Mouse (Mus musculus) urinary bladder, postnatal 14 days (tissue): ENCODE measurements around the gene Nat14.

Experiments
- DNase-seq: peaks from one replicate; pipeline ENCODE4 v3.0.0; 2021; ENCODE audit warnings: low spot score

Gene Nat14

GRCm38 (mm10) chr7:4948386-4948785 lies 26.6 kb downstream of the Nat14 start:
- DNase-seq, result no peak

GRCm38 (mm10) chr7:4950561-4951342 lies 28.9 kb downstream of the Nat14 start:
- no peak for DNase-seq

- no peak for DNase-seq
These were observed 32.1 kb downstream of the Nat14 start for GRCm38 (mm10) chr7:4953815-4954445.

GRCm38 (mm10) chr7:4957361-4957760 lies 35.5 kb downstream of the Nat14 start:
- no peak for DNase-seq

- DNase-seq, result no peak
These were observed 41.7 kb downstream of the Nat14 start for GRCm38 (mm10) chr7:4963527-4963926.

- peak; percentile 82 for DNase-seq
These were observed 42.4 kb downstream of the Nat14 start, which contains the start of gene Sbk2 for GRCm38 (mm10) chr7:4964272-4964671. Sbk2 (minus strand) TSS chr7:4964406.

- DNase-seq, result no peak
These were observed 43.2 kb downstream of the Nat14 start for GRCm38 (mm10) chr7:4964988-4965387.

GRCm38 (mm10) chr7:4971068-4971467 lies 49.2 kb downstream of the Nat14 start, which contains the start of gene Sbk3:
Sbk3 (minus strand) TSS chr7:4971168.
- no peak for DNase-seq

GRCm38 (mm10) chr7:4971710-4972109 lies 49.9 kb downstream of the Nat14 start:
- DNase-seq, result no peak

GRCm38 (mm10) chr7:4972321-4973047 lies 50.7 kb downstream of the Nat14 start:
- peak; percentile 51 for DNase-seq
